Mouse (Mus musculus) macrophage (primary cell): ENCODE results near the gene Pianp. TPM values are rescaled to one million over a fixed set of nuclear protein-coding genes. Genes with fewer than 3 reads are reported as not detected.

Source experiments
- H3K27ac ChIP-seq: fragments of 350-480 bp; formaldehyde crosslinking; 2 replicates; pipeline ENCODE4 v1.9.0; 2021
- H3K36me3 ChIP-seq: fragments of 350-480 bp; formaldehyde crosslinking; 2 replicates; pipeline ENCODE4 v1.9.0; 2021; ENCODE audit errors: inconsistent target
- H3K4me3 ChIP-seq: fragments of 350-480 bp; formaldehyde crosslinking; 2 replicates; pipeline ENCODE4 v1.9.0; 2021; ENCODE audit errors: inconsistent target
- H3K79me2 ChIP-seq: fragments of 350-480 bp; formaldehyde crosslinking; 2 replicates; pipeline ENCODE4 v1.9.0; 2021; ENCODE audit errors: inconsistent target
- WGBS: methylation state at CpG from one replicate; pipeline ENCODE4 v1.1.7; 2026; ENCODE audit warnings: inconsistent platforms; ENCODE audit not compliant: missing documents; 5-methylcytosine and 5-hydroxymethylcytosine counted together
- polyA plus RNA-seq: library from polyadenylated mRNA; stranded (reverse); fragments of 250-400 nt; gene quantifications from 3 replicates; pipeline ENCODE4 v1.2.4, GENCODE M21; 2018; ENCODE audit warnings: inconsistent platforms
- total RNA-seq, 78 experiments: library from RNA; depleted of rRNA; stranded (reverse); fragments of 250-400 nt; gene quantifications; 1 replicate in 9 of 78; 2 replicates in 24 of 78; 3 replicates in 43 of 78; 4 replicates in 2 of 78; pipeline ENCODE4 v1.2.4; 2018; ENCODE audit warnings: inconsistent platforms in 56 of 78

The Pianp gene
- total RNA-seq (2018; cell fraction: chromatin; rRNA removed) = 10 to 100 TPM in 1 of 26 experiments, 1 to 10 TPM in 21, under 1 TPM in 2, not detected in 2; 0.51 to 10.7 (median 2.5) TPM
- total RNA-seq (2018; cell fraction: cytosol; rRNA removed) = 10 to 100 TPM in 13 of 26 experiments, 1 to 10 TPM in 13; 4.8 to 26.1 (median 11.3) TPM
- 10 to 100 TPM in 5 of 26 experiments, 1 to 10 TPM in 21; 3.2 to 16.6 (median 6.5) TPM for total RNA-seq (2018; cell fraction: nucleus; rRNA removed)
- 10.8 to 32.4 TPM (median 17.5 TPM) in 3 replicates for polyA plus RNA-seq

DNA sequence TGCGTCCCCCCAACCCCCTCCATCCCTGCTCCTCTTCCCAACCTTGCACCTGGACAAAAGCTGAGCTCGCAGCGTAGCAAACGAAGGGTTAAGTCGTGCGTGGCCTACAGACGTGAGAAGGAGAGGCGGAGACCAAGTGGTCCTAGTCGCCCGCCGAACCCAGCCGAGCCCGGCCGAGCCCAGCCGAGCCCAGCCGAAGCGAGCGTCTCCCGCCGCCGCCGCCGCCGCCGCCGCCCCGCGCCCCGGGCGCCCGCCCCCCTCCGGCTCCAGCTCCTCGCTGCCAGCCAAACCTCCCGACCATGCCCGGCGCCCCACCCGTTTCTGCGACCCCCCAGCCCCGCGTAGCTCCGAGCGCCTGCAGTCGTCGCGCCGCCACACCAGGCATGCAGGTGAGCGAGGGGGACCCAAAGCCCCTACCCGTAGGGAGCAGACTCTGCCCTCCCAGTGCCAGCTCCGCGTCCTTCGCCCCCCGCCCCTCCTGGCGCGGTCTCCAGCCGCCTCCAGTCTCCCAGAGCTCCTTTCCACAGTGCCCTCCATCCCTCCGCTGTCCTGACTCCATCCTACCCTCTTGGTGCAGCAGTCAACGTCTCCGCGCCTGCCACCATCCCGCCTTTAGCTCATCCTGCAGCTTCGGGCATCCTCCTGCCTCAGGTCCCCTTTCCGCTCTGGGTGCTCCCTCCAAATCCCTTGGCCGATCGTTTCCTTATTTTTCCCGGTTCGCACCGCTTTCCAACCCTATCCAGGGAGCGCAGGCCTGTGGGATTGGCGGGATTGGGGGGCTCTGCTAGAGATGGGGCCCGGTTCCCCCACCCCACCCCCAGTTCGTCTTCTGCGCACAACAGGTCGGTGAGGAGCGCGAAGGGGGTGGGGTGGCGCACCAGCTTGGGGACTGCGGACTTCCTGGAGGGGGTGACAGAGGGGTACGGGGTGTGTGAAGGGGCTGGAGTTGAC lies at the start of gene Pianp:
TSS of gene Pianp (plus strand) at position 144 of the 951 bp plus-strand sequence.
- H3K79me2 ChIP-seq = no peaks in the 10 kb centered on the region
- H3K27ac ChIP-seq = no peak within 1 kb of the TSS
- 2% methylated on average over 66 of the region's 78 CpGs for WGBS
- H3K4me3 ChIP-seq = peak within 1 kb of the TSS; percentile 10; the same call in 1 of the 2 replicates
- no peaks in the 10 kb centered on the region for H3K36me3 ChIP-seq

DNA sequence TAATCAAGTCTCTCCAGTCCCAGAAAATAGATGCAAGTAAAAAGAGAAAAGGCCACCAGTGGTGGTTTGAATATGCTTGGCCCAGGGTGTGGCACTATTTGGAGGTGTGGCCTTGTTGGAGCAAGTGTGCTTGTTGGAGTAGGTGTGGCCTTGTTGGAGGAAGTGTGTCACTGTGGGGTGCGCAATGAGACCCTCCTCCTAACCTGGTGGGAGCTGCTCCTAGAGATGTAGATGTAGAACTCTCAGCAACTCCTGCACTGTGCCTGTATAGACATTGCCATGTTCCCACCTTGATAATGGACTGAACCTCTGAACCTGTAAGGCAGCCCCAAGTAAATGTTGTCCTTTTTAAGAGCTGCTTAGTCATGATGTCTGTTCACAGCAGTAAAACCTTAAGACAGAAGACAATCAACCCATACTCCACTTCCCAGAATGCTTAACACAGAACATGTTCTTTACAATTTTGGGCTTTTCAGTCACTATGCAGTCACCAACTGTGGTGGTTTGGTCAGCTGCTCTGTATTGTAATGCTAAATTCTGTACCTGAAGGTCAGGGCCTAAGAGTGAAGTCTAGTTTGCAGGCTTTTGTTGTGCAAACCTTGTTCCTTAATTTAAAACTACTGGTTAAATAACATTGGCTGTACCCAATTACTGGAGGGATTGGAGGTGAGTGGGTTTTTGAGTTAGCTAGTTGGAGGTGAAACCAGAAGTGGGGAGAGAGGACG lies 42.3 kb upstream of the Pianp start:
- H3K79me2 ChIP-seq = no peaks in the 10 kb centered on the region
- peaks cover 4% of the 10 kb centered on the region for H3K36me3 ChIP-seq
- whole genome bisulfite sequencing = 90% methylated on average over 2 of the region's 2 CpGs

DNA sequence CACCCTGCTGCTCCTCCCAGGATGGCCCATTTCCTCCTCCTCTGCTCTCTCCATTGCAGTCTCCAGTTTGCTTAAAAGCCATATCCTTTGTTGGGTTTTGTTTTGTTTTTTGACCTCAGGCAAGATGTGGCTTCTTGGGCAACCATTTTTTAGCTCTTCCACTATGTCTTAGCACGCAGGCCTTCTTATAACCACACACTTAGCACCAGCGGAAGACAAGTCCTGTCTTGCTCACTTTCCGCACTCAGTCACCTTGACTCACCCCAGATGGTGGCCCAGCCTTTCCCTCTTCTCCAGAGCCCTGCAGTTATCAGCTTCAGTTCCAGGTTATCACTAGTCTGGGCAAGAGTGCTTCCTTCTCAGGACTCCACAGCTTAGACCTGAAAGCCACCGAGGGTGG lies 41.3 kb upstream of the Pianp start:
- Histone ChIP-seq H3K79me2 (no peaks in the 10 kb centered on the region), H3K4me3 (no peak overlapping the region), H3K36me3 (peaks cover 14% of the 10 kb centered on the region), H3K27ac (no peak overlapping the region)
- 94% methylated on average over 4 of the region's 4 CpGs for WGBS

More for the DNA sequence above, 42.3 kb upstream of the Pianp start:
- Histone ChIP-seq H3K27ac (no peak overlapping the region), H3K4me3 (no peak overlapping the region)

DNA sequence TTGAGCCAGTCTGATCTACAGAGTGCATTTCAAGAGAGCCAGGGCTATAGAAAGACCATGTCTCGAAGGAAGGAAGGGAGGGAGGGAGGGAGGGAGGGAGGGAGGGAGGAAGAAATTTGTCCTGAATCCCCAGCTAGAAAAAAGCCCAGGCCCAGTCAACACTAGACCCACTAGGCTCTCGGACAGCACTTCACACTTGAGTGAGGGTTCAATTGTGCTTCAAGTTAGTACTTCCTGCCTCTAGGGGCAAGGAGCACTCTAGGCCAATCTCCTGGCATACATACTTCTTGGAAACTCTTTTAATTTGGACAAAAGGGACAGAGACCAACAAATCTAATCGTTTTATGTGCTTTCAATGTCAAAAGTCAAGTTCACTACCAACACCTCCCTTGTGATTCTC lies 38.4 kb upstream of the Pianp start:
- H3K36me3 ChIP-seq = peaks cover 35% of the 10 kb centered on the region
- H3K27ac ChIP-seq = no peak overlapping the region
- peaks cover 7% of the 10 kb centered on the region; the same call in 1 of the 2 replicates for H3K79me2 ChIP-seq
- no peak overlapping the region for H3K4me3 ChIP-seq
- 91% methylated on average over 2 of the region's 3 CpGs for WGBS

DNA sequence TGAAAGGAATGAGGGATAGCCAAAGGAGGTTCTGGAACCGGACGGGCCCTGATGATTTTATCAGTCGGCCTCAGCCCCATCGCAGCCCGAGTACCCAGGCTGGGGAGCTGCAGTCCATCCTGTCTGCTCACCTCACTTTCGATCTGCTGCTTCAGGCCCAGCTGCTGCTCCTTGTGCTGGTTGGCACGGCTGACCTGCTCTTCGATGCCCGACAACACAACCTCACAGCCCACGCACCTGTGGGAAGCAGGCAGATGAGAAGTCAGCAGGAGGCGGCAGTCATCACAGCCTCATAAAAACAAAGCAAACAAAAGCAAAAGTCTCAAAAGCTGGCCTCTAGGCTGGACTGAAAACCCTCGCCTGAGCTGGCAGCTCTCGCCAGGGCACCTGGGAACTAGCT lies 36.5 kb upstream of the Pianp start:
- WGBS = 94% methylated on average over 11 of the region's 13 CpGs
- Histone ChIP-seq H3K36me3 (peaks cover 35% of the 10 kb centered on the region), H3K79me2 (peaks cover 25% of the 10 kb centered on the region), H3K4me3 (no peak overlapping the region), H3K27ac (no peak overlapping the region)

DNA sequence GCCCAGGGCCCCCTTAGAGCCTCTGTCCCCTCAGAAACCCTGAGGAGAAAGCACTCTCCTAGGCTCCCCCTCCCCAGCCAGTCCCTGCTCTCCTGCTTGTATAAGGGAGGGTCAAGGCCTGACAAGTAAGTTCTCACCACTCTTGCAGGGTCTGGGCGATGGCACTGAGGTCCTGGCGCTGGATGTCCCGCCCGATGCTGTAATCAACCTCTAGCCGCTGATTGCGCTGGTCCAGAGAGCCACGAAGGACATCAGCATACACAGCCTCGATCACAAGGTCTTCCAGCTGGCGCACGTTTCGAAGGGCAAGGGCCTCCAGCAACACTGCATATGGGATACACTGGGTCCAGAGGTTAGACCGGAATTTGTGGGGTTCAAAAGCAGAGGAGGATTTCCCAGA lies 35.5 kb upstream of the Pianp start:
- H3K36me3 ChIP-seq = peaks cover 35% of the 10 kb centered on the region
- no peak overlapping the region for H3K27ac ChIP-seq
- 96% methylated on average over 12 of the region's 12 CpGs for WGBS
- H3K4me3 ChIP-seq = no peak overlapping the region
- H3K79me2 ChIP-seq = peaks cover 25% of the 10 kb centered on the region

DNA sequence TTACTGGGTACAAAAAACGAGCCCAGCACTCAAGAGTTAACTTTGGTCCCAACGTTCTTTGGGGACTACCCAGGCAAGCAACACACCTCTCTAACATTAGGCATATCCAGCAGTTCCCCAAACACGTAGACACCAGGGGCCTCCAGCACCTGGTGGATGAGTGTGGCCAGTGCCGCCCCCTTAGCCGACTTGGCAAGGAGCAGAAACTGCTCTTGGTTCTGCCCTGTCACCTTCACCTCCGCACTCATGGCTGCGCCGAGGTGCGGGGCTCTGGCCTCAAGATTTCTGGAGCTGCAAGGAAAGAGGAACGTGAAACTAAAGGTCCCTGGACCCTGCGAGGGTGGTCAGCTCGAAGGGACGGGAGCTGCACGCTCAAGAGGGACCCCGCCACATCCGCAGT lies 31.9 kb upstream of the Pianp start:
- Histone ChIP-seq H3K36me3 (peaks cover 26% of the 10 kb centered on the region), H3K4me3 (peak overlapping the region; percentile 43), H3K79me2 (peaks cover 33% of the 10 kb centered on the region), H3K27ac (peak overlapping the region; percentile 62)
- 10% methylated on average over 12 of the region's 16 CpGs for WGBS

DNA sequence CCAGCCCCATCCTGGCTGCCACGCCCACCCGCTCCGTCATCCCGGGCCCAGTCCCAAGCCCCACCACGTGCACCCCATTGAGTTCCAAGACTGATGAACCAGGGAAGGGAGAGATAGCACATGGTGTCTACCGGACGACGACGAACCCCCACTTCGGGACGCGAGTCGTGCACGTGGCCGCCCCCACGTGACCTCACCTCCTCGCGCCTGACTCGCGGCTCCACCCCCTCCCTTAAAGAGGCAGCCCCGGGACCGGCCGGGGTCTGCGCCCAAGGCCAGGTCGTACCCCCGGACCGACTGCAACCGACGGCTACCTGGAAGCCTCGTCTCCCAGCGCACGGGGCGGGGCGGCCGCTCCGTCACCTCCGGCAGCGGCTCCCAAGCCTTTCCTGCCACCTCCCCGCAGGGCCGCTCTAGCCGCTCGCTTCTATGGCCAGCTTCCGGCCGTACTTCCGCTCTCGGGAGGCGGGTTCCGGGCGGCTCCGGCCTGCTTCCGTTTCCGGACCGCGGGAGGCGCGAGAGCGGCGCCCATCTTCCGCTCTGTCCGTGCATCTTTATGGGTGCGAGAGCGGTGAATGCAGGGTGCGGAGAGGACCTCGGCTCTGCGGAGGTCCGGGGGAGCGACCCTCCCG lies 31.3 kb upstream of the Pianp start, which contains the start of gene Cops7a:
TSS of gene Cops7a (minus strand) at position 451 of the 632 bp plus-strand sequence.
- WGBS = 2% methylated on average over 58 of the region's 68 CpGs
- H3K36me3 ChIP-seq = peaks cover 21% of the 10 kb centered on the region
- H3K27ac ChIP-seq = peak within 1 kb of the TSS; percentile 95
- H3K79me2 ChIP-seq = peaks cover 33% of the 10 kb centered on the region
- H3K4me3 ChIP-seq = peak within 1 kb of the TSS; percentile 85

DNA sequence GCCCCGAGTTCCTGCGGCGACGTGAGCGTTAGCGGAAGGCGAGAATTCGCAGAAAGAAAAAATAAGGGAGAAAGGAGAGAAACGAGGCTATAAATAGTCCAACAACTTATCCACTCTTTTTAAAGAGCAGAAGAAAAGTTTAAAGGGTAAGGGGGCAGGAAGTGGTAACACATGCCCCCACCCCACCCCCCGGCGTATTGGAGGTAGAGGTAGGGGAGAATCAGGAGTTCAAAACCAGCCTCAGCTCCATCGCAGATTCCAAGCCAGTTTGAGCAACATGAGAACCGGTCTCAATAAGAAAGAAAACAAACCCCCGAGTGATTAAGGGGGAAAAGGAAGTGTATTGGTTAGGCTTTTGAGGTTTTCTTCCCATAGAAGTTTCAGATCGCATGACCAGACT lies 30.7 kb upstream of the Pianp start:
- H3K79me2 ChIP-seq = peaks cover 33% of the 10 kb centered on the region
- peak overlapping the region; percentile 85 for H3K4me3 ChIP-seq
- 1% methylated on average over 15 of the region's 15 CpGs for WGBS
- peaks cover 17% of the 10 kb centered on the region for H3K36me3 ChIP-seq
- H3K27ac ChIP-seq = peak overlapping the region; percentile 95

DNA sequence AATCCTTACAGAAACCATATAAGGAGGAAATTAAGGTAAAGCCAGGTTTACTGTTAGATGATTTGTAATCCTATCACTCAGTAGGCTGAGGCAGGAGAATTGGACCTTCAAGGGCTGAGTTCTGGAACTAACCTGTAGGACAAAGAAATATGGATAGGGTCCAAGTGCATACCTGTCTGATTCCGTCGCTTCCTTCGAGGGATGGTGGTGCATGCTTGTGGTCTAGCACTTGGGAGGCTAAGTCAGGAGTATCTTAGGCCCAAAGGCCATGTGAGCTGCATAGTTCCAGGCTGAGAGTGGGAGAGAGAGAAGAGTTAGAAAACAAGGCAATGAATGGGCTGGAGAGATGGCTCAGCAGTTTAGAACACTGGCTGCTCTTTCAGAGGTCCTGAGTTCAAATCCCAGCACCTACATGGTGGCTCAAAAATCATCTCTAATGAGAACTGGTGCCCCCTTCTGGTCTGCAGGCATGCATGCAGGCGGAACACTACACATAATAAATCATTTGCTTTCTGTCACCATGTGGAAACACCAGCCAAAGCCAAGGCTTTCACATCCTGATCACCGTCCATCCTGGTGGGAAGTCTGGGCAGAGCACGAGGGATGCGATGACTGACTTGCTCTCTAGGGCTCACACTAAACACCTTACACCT lies 29.9 kb upstream of the Pianp start:
- 88% methylated on average over 6 of the region's 7 CpGs for WGBS
- Histone ChIP-seq H3K4me3 (peak overlapping the region; percentile 85), H3K27ac (peak overlapping the region; percentile 95)

DNA sequence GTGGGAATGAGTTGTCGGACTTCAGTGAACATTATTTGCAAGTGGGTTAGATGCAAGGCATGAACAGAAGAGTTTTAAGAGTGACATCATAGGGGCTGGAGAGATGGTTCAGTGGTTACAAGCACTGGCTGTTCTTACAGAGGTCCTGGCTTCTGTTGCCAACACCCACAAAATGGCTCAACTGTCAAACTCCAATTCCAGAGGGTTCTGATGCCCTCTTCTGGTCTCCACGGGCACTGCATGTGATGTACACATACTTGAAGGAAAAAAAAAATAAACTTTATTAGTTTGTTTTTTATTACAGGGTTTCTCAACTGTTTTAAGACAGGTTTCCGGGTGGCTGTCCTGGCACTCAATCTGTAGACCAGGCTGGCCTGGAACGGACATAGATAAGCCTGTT lies 28.7 kb upstream of the Pianp start:
- WGBS = 82% methylated on average over 4 of the region's 4 CpGs
- no peak overlapping the region for H3K4me3 ChIP-seq
- H3K79me2 ChIP-seq = peaks cover 30% of the 10 kb centered on the region
- H3K27ac ChIP-seq = no peak overlapping the region
- H3K36me3 ChIP-seq = no peaks in the 10 kb centered on the region

More for the DNA sequence above, 29.9 kb upstream of the Pianp start:
- H3K36me3 ChIP-seq = peaks cover 8% of the 10 kb centered on the region
- H3K79me2 ChIP-seq = peaks cover 33% of the 10 kb centered on the region

DNA sequence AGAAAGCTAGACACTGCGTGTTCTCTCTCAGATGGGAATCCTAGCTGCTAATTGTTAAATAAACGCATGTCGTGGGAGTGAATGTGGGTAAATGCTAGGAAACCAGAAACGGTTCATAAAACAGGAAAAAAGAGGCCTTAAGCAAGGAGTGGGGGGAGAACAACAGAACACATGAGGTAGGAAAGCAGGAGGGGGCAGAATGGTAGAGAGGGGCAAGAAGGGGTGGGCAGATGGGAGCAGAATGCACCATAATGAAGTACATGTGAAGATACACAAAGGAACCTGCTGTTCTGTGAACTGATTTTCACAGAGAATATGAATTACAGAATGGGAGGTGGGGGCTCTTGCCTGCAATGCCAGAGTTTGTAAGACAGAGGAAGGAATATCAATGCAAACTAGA lies 4.3 kb upstream of the Pianp start:
- no peaks in the 10 kb centered on the region for H3K36me3 ChIP-seq
- peak overlapping the region; percentile 34; the same call in 1 of the 2 replicates for H3K27ac ChIP-seq
- no peak overlapping the region for H3K4me3 ChIP-seq
- WGBS = 84% methylated on average over 4 of the region's 4 CpGs
- no peaks in the 10 kb centered on the region for H3K79me2 ChIP-seq

DNA sequence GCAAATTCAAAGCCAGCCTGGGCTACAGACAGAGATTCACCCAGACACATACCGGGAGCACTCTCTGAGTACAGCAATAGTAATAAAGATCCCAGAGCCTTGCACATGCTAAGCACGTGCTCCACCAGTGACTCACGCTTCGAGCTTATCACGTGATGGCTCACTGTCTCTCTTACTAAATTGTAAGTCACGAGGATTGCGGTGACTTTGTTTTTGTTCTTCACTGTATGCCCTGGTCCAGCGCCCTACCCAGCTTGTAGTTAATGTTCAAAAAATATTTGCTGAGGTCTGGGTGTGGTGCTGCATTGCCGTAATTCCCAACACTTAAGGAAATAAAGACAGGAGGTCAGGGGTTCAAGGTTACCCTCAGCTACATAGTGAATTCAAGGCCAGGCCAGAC lies 3.1 kb upstream of the Pianp start:
- Histone ChIP-seq H3K4me3 (no peak overlapping the region), H3K27ac (peak overlapping the region; percentile 34), H3K79me2 (no peaks in the 10 kb centered on the region), H3K36me3 (no peaks in the 10 kb centered on the region)
- 87% methylated on average over 9 of the region's 9 CpGs for WGBS

DNA sequence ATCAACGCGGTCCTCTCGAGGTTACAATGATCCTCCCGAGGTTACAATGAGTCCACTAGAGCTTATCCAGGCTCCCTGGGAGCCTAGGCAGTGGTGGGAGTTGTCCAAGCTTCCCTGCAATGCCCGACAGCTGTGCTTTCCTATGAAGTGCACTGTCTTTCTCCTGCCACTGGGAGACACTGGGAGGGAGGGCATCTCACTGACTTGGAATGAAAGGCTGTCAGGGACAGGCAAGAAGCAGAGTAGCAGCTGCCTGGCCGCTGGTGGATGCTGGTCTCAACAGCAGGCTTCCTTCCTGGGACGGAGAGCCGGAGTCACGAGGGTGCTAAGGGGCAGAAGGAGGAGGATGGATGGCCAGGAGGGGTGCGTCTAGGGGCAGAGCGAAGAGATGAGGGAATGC lies 2.6 kb upstream of the Pianp start:
- peak overlapping the region; percentile 34 for H3K27ac ChIP-seq
- WGBS = 61% methylated on average over 6 of the region's 11 CpGs
- H3K79me2 ChIP-seq = no peaks in the 10 kb centered on the region
- H3K4me3 ChIP-seq = no peak overlapping the region
- H3K36me3 ChIP-seq = no peaks in the 10 kb centered on the region
